Mouse (Mus musculus): ENCODE results near the gene Pnrc1.

DNA sequence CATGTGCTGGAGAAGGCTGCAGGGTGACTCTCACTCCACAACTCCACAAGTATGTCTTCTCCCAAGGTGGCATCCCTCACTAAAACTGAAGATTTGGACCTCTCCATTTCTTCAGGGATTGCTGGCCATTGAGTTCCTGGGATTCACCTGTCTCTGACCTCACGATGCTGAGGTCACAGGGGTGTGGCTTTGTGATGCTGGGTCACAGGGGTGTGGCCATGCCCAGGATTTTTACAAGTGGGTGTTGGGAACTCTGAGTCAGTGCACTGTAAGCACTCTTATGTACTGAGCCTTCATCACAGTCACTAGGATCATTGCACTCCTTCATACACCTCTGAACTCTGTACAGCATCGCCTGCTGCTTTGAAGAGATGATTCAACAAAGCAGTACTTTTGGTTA, 82.4 kb downstream of the Pnrc1 start:
- TF ChIP-seq CTCF (conservative IDR thresholded peaks at IDR 0.05 in 1 of 2, IDR thresholded peaks at IDR 0.05 in 1 of 2; ENCODE audit: low read depth in 2 of 2, low read length in 2 of 2) (no peak), POLR2A (IDR thresholded peaks at IDR 0.05; ENCODE audit: low read depth, low read length) (no peak), E2F4 (IDR thresholded peaks at IDR 0.05; ENCODE audit: insufficient replicate concordance, low read depth, low read length) (no peak), PAX5 (IDR thresholded peaks at IDR 0.05; ENCODE audit: low read length) (no peak), MAZ (IDR thresholded peaks at IDR 0.05; ENCODE audit: low read depth, low read length) (no peak)
